Mouse (Mus musculus) heart, adult 18-20 months (tissue): ENCODE data around the gene Lrrc23. TPM values are rescaled to one million over a fixed set of nuclear protein-coding genes. Genes with fewer than 3 reads are reported as not detected.
"Not testable (repeated sequence)": the region's sequence is repeated elsewhere in the genome, so short reads cannot be mapped to it uniquely, and the experiment has no call there.

Experiments used
- DNase-seq, 2 experiments: peaks; one replicate each; pipeline ENCODE4 v3.0.0; 2021 to 2022; ENCODE audit warnings: mixed read lengths in 1 of 2
- total RNA-seq, 2 experiments: library from RNA; stranded (reverse); gene quantifications; 2 replicates each; pipeline ENCODE4 v1.2.3; 2021

The Lrrc23 gene
- total RNA-seq, 2 experiments from 2014 or later, result 0.55 to 0.82 TPM

DNA sequence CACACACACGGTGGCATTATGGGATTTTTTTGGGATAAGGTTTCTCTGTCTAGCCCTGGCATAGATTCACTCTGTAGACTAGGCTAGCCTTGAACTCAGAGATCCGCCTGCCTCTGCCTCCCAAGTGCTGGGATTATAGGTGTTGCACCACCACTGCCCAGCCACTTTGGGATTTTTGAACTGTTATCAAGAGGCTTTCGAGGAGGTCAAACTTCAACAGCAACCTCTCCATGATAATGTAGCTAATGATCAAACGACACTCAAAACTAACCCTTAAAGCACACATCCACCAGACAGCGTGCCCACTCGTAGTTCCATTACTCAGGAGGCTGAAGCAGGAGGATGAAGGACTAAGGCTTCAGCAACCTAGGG is 28.4 kb upstream of the Lrrc23 start:
- DNase-seq, result no peak

DNA sequence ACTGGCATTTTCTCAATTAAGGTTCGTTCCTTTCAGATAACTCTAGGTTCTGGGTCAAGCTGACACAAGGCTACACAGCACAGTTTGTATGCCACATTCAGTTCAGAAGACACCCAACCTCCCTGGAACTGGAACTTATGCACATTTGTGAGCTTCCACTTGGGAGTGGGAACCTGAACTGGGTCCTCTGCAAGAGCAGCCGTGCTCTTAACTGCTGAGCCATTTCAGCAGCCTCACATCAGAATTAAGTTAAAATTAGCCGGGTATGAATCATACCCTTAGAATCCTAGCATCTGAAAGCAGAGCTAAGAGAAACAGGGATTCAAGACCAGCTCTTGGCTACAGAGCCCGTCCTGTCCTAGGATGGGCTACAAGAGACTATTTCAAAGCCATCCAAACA is 27.8 kb upstream of the Lrrc23 start:
- DNase-seq, result no peak

DNA sequence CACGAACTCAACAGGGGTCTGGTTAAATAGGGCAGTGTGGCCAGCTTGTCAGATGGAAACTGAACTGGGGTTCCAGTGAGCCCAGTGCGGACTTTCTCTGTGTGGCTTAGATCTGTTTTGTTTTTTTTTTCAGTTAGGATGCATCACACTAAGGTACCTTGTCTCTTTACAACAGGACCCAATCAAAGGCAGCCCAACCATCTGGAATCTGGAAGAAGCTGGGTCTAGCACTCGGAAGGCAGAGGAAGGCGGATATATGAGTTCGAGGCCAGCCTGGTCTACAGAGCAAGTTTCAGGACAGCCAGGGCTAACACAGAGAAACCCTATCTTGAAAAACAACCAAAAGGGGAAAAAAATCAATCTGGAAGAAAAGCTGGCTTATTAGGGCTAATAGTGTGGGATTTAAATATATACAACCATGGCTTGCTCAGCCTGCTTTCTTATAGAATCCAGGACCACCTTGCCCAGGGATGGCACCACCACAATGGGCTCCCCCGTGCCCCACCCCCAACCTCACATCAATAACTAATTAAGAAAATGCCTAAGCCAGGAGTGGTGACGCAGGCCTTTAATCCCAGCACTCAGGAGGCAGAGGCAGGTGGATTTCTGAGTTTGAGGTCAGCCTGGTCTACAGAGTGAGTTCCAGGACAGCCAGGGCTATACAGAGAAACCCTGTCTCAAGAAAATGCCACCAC is 27.1 kb upstream of the Lrrc23 start:
- no peak for DNase-seq

DNA sequence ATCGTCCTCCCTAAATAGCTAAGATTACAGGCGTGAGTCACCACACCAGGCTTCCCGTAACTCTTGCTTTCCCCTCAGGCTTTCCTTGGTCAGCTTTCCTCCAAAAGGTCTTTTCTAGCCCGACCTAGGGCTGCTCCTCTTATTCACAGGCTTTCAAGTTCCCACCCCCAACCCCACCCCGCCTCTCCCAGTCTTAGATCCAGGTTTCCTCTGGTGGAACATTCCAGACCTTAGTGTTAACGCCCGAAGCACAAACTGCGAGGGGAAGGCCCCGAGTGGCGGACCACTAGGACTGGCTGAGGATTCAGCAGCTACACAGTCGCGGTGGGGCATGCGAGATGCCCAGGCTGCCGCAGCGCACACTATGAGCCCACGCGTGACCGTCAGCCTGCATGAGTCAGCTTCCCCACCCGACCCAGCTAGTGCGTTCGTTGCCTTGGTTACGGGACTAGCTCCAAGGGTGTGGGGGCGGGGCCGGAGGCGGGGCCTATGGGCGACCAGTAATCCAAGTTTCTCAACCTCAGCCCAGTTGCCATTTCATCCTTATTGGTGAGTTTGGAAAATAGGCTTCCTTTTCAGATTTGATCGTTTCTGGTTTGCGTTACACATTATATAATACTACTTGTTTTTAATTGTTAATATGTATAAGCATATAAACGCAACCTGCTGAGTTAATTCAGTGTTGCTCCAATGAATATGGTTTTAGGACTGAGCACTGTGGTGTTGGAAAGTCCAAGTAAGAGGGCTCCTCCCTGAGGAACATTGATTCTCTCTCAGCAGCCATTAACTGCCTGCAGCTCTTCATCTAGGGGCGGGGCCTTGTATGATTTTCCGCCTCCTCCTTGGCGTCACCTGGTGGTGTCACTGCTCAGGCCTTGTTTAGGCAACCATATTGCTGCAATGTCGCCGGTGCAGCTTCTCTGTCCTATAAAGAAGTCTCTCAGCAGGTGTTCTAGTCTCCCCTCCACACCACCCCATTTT is 26.1 kb upstream of the Lrrc23 start:
- peak; percentile 95 to 99 for DNase-seq

DNA sequence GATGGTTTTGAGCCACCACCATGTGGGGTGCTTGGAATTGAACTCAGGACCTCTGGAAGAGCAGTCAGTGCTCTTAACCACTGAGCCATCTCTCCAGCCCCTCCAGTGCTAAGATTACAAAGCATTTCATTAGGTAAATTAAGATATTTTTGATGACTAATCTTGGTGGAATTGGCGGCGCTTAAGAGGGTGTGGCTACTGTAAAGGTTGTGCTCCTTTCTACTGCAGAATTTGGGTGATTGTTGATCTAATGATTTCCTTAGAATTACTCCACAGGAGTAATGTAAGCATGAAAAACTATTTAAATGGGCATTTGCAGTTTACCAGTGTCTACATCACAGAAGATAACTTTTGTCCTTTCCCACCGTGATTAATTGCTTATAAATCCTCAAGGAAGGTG is 24.8 kb upstream of the Lrrc23 start:
- no peak for DNase-seq

DNA sequence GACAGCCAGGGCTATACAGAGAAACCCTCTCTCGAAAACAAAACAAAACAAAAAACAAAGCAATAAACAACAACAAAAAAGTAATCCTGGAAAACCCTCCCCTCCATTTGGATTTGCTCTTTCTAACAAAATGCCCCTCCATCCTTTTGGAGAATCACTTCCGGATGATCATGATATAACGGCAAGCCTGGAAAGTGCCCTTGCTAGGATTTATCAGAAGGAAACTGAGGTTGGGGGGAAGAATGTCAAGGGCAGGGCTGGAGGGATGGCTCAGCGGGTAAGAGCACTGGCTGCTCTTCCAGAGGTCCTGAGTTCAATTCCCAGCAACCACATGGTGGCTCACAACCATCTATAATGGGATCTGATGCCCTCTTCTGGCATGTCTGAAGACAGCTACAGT is 24.2 kb upstream of the Lrrc23 start:
- DNase-seq, result not testable (repeated sequence)

DNA sequence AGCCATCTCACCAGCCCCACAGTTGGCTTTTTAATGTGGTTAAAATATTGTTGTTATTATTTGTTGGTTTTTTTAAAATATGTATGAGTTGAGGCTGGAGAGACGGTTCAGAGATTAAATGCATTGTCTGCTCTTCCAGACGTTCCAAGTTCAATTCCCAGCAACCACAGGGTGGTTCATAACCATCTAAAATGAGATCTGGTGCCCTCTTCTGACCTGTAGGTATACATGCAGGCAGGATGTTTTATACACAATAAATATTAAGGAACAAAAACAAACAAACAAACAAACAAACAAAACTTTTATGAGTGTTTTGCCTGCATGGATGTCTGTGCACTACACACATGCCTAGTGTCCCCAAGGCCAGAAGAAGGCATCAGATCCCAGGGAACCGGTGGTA is 23.5 kb upstream of the Lrrc23 start:
- DNase-seq, result no peak

DNA sequence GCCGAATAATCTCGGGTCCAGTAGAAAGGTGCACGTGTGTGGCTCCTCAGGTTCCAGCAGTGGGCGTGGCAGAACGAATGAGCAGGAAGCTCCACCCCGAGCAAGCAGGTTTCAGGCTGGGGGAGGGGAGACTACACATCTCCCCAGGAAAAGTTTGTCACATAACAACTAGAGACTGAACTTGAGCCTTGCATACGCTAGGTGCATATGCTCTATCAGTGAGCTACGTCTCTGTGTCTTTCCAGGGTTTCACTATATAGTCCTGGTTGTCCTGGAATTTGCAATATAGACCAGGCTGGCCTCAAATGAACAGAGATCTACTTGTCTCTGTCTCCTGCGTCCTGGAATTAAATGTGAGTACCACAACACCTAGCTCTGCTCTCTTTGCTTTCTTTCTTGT is 22.9 kb upstream of the Lrrc23 start:
- DNase-seq, result not testable (repeated sequence)

DNA sequence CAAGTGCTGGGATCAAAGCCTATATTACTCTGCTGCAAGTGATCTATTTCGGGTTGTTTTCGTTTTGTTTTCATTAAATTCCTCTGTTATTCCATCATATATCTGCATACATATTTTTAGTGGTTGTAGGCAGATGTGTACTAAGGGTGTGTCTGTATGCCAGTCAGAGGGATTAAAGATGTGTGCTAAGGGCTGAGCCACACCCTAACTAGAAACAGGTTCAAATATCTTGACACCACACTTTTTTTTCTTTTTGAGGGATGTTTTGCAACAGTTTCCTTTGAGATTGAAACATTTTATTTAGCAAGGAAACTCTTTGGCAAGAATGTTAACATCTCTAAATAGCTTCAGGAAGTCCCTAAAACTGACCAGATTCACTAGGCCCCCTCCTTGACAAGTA is 16.7 kb upstream of the Lrrc23 start:
- no peak for DNase-seq

DNA sequence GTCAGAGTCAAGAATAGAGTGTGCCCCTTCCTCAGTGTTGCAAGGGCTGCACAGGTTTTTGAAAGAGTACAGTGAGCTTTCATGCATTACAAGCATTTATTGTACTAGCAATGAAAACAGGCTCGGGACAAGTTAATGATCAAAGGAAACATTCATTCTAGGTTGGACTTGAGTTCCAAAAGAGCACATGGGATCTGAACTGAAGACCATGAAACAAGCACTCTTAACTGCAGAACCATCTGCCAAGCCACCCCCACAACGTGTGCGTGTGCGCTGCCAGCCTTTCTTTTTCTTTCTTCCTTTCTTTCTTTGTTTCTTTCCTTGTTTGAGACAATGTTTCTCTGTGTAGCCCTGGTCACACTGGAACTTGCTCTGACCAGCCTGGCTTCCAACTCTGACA is 16.3 kb upstream of the Lrrc23 start:
- DNase-seq, result no peak

DNA sequence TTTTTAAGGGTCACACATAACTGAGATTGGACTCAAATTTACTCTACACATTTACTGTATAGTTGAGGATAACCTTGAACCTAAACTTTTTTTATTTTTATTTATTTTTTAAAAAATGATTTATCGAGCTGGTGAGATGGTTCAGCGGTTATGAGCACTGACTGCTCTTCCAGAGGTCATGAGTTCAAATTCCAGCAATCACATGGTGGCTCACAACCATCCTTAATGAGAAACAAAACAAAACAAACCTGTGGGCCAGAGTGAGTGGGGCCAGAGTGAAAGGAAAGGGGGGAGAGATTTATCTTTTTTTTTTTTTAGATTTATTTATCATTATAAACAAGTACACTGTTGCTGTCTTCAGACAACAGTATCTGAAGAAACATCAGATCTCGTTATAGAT is 12.4 kb upstream of the Lrrc23 start:
- DNase-seq, result no peak

DNA sequence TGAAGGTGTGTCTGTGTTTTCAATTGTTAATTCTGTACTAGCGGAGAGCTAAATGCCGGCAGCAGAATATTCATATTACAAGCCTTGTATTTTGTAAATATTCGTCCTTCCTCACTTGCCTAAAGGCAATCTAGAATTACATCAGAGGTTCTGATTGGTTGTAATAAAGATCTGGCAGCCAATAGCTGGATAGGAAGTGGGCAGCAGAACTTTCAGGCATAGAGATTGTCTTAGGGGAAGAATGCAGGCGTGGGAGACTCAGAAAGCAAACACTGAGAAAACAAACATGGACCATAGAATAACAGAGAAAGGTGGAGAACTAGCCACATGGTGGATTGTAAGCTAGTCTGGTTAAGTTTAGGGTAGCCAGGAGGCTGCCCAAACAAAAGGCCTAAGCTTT is 10.6 kb upstream of the Lrrc23 start:
- DNase-seq, result no peak

DNA sequence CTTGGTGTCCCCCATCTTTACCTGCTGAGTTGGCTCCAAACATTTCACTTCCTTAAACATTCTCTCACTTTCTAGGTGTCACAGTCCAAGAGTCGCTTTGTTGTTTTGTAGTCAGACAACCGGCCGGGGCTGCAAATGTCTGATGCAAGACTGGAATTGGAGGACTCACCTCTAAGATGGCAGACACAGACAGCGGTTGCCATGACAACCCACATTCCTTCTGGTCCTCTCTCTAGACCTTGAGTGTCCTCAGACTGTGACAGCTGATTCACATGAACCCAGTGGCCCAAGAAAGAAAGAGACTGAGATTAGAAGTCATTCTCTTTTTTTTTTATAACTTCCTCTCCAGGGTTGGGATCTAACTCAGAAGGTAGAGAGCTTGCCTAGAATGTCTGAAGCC is 10.0 kb upstream of the Lrrc23 start:
- no peak for DNase-seq

DNA sequence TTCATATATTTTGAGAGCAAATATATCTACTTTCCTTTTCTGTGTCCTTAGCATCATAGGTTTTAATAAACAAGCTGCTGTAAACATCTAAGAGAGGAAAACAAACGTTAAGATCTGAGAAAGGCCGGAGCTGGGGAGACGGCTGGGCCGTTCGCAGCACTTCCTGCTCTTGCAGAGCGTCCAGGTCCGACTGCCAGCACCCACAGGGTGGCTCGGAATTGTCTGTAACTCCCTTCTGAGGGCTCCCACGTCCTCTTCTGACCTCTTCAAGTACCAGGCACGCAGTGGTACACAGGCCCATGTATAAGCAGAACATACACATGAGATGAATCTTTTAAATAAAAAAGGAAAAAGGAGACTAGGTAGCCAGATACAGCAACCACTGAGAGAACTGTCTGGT is 8.2 kb upstream of the Lrrc23 start:
- no peak for DNase-seq

DNA sequence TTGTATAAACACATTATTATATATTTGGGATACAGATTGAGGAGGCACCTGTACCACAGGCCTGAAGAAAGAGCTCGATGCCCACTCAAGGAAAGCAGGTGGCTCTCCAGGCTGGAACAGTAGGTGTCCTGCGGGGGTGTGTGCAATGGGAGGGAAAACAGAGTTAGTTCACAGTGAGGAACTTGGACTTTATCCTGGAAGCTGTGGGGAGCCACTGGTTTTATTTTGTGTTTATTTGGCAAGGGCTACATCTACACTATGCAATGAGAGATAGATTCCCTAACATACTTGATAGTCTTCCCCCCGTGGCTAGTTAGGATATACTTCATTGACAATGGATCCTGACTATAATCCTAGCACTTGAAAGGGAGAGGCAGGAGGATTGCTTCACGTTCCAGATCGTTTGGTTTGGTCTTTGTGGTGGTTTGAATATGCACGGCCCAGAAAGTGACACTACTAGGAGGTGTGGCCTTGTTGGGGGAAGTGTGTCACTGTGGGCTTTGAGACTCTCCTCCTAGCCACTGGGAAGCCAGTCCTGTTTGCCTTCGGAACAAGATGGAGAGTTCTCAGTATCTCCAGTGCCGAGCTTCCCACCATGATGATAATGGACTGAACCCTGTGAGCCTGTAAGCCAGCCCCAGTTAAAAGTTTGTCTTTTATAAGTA is 7.4 kb upstream of the Lrrc23 start:
- no peak for DNase-seq

DNA sequence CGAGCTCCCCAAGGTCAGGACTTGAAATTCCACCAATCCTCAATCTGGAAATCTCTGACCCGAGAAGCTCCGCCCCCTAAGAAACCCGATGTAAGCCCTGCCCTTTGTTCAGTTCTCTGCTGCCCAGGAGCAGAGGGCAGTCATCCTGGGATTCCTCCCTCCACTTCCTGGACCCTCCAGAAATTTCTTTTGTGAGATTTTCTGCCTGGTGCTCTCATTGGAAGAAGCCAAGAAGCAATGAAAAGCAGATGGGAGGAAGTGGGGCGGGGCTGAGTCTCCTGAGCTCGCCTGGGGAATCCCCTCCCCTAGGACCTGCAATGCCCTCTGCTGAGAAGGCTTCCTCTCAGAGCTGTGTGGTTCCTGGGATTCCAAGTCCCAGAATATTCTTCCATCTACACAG is 2.9 kb upstream of the Lrrc23 start:
- DNase-seq, result peak; percentile 37 to 39

DNA sequence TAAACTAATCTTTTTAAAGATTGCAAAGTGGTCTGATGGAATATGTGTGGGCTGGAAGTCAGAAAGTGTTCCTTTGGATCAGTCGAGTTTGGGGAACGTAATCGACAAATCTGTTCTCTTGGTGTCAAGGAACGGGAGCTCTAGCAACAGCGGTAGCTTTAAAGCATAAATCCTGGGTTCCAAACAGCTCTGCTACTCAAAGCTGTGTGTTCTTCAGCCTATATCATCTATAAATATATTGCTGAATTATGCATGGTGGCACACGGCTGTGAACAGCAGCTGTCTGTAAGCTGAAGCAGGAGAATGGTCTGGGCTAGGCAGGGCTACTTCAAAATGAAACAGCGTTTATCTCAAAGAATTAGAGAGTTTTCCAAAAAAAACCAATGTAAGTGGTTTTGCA is 1.4 kb upstream of the Lrrc23 start:
- no peak for DNase-seq

DNA sequence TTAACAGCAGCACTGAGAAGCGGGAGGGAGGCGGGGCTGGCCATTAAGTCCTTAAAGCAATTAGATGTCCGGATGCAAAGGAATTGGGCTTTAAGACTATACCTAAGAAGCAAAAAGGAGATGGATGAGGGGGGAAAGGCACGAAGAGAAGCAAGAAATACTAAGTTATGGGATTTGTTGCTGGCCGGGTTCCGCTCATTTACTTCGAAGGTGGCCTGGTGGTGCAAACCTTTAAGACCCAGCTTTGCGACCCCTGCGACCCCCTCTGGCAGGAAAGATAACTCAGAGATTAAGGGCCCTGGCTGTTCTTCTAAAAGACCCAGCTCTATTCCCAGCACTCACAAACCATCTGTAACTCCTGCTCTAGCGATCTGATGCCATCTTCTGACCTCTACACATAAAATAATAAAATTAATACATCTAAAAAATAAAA is 473 bp upstream of the Lrrc23 start:
- no peak for DNase-seq

DNA sequence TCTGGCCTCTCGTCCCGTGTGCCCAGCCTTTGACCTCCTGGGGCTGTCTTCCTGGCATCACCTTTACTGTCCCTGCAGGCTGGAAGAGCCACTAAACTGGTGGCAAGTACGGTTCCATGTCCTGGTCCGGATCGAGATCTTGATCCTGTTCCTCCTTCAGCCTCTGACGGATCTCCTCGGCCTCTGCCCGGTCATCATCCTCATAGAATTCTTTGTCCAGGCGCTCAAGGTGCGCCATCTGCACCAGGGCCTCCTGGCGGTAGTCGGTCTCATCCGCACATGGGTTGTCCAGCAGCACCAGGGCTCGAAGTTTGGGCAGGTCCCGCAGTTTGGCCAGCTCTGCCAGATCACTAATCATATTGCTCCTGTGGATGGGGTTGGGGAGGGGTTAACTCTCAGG is 9.0 kb downstream of the Lrrc23 start:
- no peak for DNase-seq

DNA sequence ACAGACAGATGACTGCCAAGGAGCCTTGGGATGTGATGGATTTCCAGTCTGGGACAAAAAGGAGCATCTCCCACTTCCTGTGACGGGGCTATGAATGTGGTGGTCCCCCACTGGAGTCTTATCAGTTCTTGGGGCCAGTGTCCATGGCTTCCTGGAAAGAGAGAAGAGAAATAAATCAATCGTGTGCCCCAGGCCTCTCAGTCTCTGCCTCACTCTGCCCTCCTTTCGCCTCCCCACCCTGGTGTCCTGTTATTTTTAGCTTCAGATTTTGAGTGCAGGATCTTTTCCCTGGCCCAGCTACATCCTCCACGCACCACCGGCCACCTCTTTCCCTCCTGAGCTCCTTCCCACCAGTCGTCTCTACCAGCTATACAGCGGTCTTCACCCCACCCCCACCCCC is 9.5 kb downstream of the Lrrc23 start:
- no peak for DNase-seq

DNA sequence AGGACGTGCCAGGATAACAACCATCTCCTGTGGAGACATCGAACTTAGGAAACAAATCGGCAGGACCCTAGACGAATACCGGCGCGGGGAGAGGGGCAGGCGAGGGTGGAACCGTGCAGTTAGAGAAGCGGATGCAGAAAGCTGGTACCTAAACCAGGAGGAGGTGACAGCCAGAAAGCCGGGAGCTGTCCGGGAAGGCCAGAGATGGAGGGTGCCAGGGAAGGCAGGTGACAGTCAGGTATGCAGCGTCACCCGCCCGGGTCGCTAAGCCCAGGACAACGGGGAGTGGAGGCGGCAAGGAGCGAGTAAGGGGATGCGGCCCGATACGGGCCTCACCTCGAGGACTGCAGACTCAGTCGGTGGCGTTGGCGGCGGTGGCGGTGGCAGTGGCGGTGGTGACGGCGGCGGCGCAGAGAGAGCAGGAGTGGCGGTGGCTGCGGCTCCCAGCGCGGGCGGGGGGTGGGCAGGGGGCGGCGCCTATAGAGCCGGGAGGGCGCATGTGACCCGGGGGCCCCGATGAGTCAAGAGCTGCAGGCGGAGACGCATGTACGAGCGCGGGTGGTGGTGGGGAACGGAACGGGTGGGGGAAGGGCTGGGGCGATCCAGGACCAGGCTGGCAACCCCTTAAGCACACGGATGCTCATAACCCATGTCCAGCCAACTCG is 10.3 kb downstream of the Lrrc23 start, which contains the start of gene Eno2:
Gene Eno2 (minus strand): TSS at position 573 of the 665 bp plus-strand sequence.
- DNase-seq, result peak in 1 of 2 experiments; percentile 44

DNA sequence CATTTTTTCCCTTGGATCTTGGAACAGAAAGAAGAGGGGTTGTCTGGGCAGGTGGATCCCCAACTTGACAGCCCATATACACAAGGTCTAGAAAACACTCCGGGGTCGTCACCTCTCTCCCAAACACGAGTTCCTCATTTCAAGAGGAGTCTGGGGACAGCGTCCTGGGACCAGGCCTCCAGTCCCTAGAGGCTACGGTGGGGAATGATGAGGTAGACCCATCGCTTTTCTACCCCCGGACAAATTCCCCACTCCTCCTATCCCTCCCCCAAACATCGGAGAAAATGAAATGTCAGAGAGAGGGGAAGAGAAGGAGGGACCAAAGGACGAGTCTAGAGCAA is 10.9 kb downstream of the Lrrc23 start:
- no peak for DNase-seq
